Mouse (Mus musculus): ENCODE measurements around the gene Foxe3. TPM values are rescaled to one million over a fixed set of nuclear protein-coding genes. Genes with fewer than 3 reads are reported as not detected.

The Foxe3 gene
- not detected for polyA plus RNA-seq (2017; shearing (Covaris generic))

GRCm38 (mm10) chr4:114925917-114926312 is at the start of gene Foxe3:
Gene Foxe3 (minus strand): TSS chr4:114926013.

GRCm38 (mm10) chr4:114908829-114909601 is 16.8 kb downstream of the Foxe3 start, which contains the start of gene Foxd2:
Gene Foxd2 (minus strand): TSS chr4:114908873.

Other genes with a start within 250 kb of the Foxe3 start
- gene Gm12830, start 104.3 kb downstream of the Foxe3 start, polyA plus RNA-seq (2017; shearing (Covaris generic)), result not detected
- gene Foxd2, start 17.1 kb downstream of the Foxe3 start, polyA plus RNA-seq (2017; shearing (Covaris generic)), result 1 to 10 TPM; 2.2 to 4.7 TPM
- gene Cmpk1, start 61.2 kb upstream of the Foxe3 start, polyA plus RNA-seq (2017; shearing (Covaris generic)), result 100 to 1,000 TPM in 1 of 2 experiments, 10 to 100 TPM in 1; 75.9 to 114 TPM
- gene Stil, start 74.1 kb upstream of the Foxe3 start, polyA plus RNA-seq (2017; shearing (Covaris generic)), result 1 to 10 TPM in 1 of 2 experiments, under 1 TPM in 1; 0.51 to 1.6 TPM
- gene Tal1, start 130.4 kb upstream of the Foxe3 start, polyA plus RNA-seq (2017; shearing (Covaris generic)), result under 1 TPM in 1 of 2 experiments, not detected in 1; 0.71 TPM
- 10 to 100 TPM; 14.6 to 42.7 TPM for gene Pdzk1ip1, start 162.7 kb upstream of the Foxe3 start, polyA plus RNA-seq (2017; shearing (Covaris generic))
- gene Cyp4x1, start 208.3 kb upstream of the Foxe3 start, polyA plus RNA-seq (2017; shearing (Covaris generic)), result under 1 TPM; 0.20 to 0.38 TPM

Measured in inflammation-experienced regulatory T-cells (primary cell).